Mouse (Mus musculus): ENCODE data around the gene Hdac7. TPM values are rescaled to one million over a fixed set of nuclear protein-coding genes. Genes with fewer than 3 reads are reported as not detected.

Hdac7 gene
- polyA plus RNA-seq, 1 experiment from 2014 or later: 28.3 TPM

DNA sequence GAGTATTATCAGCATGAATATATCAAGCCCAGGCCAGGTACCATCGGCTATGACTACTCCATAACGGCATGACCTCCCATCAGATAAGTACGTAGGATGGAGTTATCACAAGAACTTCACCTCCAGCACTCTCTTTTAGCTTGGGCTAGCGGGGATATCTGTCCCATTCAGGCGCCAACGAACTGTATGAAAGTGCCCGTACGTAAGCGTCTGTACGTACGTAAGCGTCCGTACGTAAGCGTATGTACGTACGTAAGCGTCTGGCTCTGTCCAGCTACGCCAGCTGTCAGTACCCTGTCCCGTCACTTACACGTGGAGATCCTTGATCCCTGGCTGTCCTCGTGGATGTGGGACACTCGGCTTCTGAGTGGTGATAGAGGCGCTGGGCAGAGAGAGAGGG, 97.6 kb downstream of the Hdac7 start:
- Histone ChIP-seq H3K9ac (ENCODE audit: low read length) (no peak overlapping the region), H3K4me2 (ENCODE audit: low read length) (no peak overlapping the region), H3K4me1 (replicated peaks; ENCODE audit: control insufficient read depth, insufficient read depth, low read length) (peaks cover 18% of the 10 kb centered on the region), H3K9me3 (ENCODE audit: control insufficient read depth, low read length) (no peaks in the 10 kb centered on the region), H3K4me3 (ENCODE audit: low read depth, low read length) (no peak overlapping the region), H3K27ac (ENCODE audit: low read depth) (no peak overlapping the region), H3K27me3 (replicated peaks; ENCODE audit: control insufficient read depth, insufficient read depth, low read length) (no peaks in the 10 kb centered on the region), H3K36me3 (ENCODE audit: control insufficient read depth, insufficient read depth, low read length) (no peaks in the 10 kb centered on the region)
- DNase-seq (ENCODE audit: low spot score) (no peak), ATAC-seq (replicated peaks; ENCODE audit: low FRiP score, low TSS enrichment, low read depth) (no peak)
- 91% methylated on average over 24 of the region's 24 CpGs for WGBS

DNA sequence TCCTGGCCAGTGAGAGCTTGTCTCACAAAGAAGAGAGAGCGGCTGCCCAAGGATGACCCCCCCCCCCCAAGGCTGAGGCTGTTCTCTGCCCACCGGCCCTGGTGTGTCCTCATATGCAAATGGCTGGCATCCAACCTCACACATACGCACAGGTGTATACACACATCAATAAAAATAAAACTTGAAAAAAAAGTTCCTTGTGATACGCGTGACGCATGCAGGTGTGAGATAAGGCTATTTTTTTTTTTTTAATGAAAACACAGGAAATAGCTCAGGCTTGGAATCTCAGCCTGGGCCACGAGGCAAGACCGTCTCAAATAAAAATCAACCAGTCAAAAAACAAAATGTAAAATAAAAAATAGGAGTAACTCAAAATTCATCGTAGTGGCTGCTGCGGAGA, 98.0 kb downstream of the Hdac7 start:
- 91% methylated on average over 10 of the region's 10 CpGs for WGBS
- H3K4me3 ChIP-seq (ENCODE audit: low read depth, low read length): no peak overlapping the region
- no peaks in the 10 kb centered on the region for H3K27me3 ChIP-seq (replicated peaks; ENCODE audit: control insufficient read depth, insufficient read depth, low read length)
- no peak overlapping the region for H3K4me2 ChIP-seq (ENCODE audit: low read length)
- H3K27ac ChIP-seq (ENCODE audit: low read depth): no peak overlapping the region
- H3K36me3 ChIP-seq (ENCODE audit: control insufficient read depth, insufficient read depth, low read length): no peaks in the 10 kb centered on the region
- no peaks in the 10 kb centered on the region for H3K9me3 ChIP-seq (ENCODE audit: control insufficient read depth, low read length)
- no peak for DNase-seq (ENCODE audit: low spot score)
- H3K9ac ChIP-seq (ENCODE audit: low read length): no peak overlapping the region
- no peak for ATAC-seq (replicated peaks; ENCODE audit: low FRiP score, low TSS enrichment, low read depth)
- H3K4me1 ChIP-seq (replicated peaks; ENCODE audit: control insufficient read depth, insufficient read depth, low read length): peaks cover 18% of the 10 kb centered on the region

DNA sequence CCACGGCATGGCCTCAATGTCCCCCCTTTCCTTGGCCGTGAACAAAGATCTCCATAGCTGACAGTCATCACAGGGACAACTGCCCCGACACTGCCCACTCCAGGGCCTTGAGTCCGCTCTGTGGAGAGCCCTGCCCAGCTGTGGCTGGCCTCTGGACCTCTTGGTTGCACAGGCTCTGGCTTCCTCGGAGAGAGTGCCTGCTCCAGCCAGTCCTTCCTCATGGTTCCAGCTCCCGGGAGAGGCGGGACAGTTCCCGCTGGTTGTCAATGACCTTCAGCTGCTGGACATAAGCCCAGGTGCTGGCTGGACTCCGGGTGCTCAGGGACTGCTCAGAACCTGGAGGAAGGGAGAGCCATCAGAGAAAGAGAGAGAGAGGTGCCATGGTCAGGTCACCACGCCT, 99.0 kb downstream of the Hdac7 start:
- Histone ChIP-seq H3K36me3 (ENCODE audit: control insufficient read depth, insufficient read depth, low read length) (no peaks in the 10 kb centered on the region), H3K9ac (ENCODE audit: low read length) (no peak overlapping the region), H3K4me2 (ENCODE audit: low read length) (no peak overlapping the region), H3K27me3 (replicated peaks; ENCODE audit: control insufficient read depth, insufficient read depth, low read length) (no peaks in the 10 kb centered on the region), H3K4me1 (replicated peaks; ENCODE audit: control insufficient read depth, insufficient read depth, low read length) (peaks cover 9% of the 10 kb centered on the region), H3K27ac (ENCODE audit: low read depth) (no peak overlapping the region), H3K9me3 (ENCODE audit: control insufficient read depth, low read length) (no peaks in the 10 kb centered on the region), H3K4me3 (ENCODE audit: low read depth, low read length) (no peak overlapping the region)
- DNase-seq (ENCODE audit: low spot score) (no peak), ATAC-seq (replicated peaks; ENCODE audit: low FRiP score, low TSS enrichment, low read depth) (no peak)
- WGBS: 62% methylated on average over 10 of the region's 10 CpGs

DNA sequence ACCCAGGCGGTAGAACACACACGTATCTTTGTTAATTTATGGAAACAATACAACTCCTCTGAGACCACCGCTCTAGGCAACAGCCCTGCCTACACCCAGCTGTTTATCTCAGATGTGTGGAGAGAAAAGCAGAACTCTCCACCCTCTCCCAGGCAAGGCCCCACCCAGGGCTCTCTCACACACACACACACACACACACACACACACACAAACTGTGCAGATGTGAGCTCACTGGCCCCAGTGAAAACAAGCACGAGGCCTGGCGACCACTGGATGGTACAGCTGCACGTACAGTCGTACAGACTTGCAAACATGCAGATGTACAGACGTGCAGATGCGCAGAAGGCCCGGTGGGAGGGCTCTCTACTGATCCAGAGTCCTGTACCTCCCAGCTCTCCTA, 99.4 kb downstream of the Hdac7 start:
- no peaks in the 10 kb centered on the region for H3K27me3 ChIP-seq (replicated peaks; ENCODE audit: control insufficient read depth, insufficient read depth, low read length)
- H3K4me2 ChIP-seq (ENCODE audit: low read length): no peak overlapping the region
- WGBS: 58% methylated on average over 10 of the region's 10 CpGs
- H3K9ac ChIP-seq (ENCODE audit: low read length): no peak overlapping the region
- H3K36me3 ChIP-seq (ENCODE audit: control insufficient read depth, insufficient read depth, low read length): no peaks in the 10 kb centered on the region
- H3K4me3 ChIP-seq (ENCODE audit: low read depth, low read length): no peak overlapping the region
- no peak for ATAC-seq (replicated peaks; ENCODE audit: low FRiP score, low TSS enrichment, low read depth)
- H3K27ac ChIP-seq (ENCODE audit: low read depth): no peak overlapping the region
- peaks cover 7% of the 10 kb centered on the region for H3K4me1 ChIP-seq (replicated peaks; ENCODE audit: control insufficient read depth, insufficient read depth, low read length)
- H3K9me3 ChIP-seq (ENCODE audit: control insufficient read depth, low read length): no peaks in the 10 kb centered on the region
- DNase-seq (ENCODE audit: low spot score): no peak

DNA sequence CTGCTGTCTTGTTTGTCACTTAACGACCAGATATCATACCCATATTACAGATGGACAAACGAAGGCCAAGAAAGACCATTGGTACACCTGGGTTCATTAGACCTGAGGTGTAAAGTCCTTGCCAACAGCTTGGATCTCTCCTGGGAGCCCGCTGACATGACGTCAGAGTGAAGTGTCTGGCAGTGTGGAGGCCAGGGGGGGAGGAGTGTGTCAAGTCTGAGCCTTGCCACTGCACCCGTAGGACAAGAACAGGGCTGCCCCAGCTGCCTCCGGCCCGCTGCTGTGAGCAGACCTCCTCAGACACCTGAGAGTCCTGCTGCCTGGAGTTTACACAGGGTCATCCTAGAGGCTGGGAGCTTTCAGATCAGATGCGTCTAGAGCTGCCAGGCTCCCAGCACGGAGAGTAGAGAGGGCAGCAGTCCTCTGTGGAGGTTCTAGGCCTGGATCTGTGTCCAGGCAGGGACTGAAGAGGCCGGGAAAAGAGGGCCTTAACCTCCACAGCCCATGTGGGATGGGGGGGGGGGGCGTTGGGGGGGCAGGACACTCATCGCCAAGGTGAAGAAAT, 100.3 kb downstream of the Hdac7 start:
- DNase-seq (ENCODE audit: low spot score) (no peak), ATAC-seq (replicated peaks; ENCODE audit: low FRiP score, low TSS enrichment, low read depth) (no peak)
- Histone ChIP-seq H3K27ac (ENCODE audit: low read depth) (no peak overlapping the region), H3K27me3 (replicated peaks; ENCODE audit: control insufficient read depth, insufficient read depth, low read length) (no peaks in the 10 kb centered on the region), H3K4me2 (ENCODE audit: low read length) (no peak overlapping the region), H3K4me1 (replicated peaks; ENCODE audit: control insufficient read depth, insufficient read depth, low read length) (peaks cover 7% of the 10 kb centered on the region), H3K36me3 (ENCODE audit: control insufficient read depth, insufficient read depth, low read length) (no peaks in the 10 kb centered on the region), H3K4me3 (ENCODE audit: low read depth, low read length) (no peak overlapping the region), H3K9ac (ENCODE audit: low read length) (no peak overlapping the region), H3K9me3 (ENCODE audit: control insufficient read depth, low read length) (no peaks in the 10 kb centered on the region)
- 48% methylated on average over 12 of the region's 12 CpGs for WGBS

DNA sequence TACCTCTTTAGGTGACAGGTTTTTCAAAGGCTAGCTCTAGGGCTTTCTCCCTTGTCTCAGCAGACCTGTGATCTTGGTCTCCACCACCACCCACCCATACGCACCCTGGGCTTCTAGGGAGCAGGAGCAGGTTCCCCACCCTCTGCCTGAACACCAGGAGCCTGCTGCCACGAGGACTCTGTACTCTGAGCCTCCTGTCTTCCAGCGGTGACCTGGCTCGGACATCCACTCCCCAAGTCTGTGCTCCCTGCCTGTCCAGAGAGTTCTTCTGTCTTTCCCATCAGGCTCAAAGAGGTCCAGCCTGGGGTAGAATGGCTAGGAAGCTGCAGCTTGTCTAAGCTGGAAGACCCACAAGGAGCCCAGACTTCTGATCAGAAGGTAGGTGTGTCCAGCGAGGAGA, 101.1 kb downstream of the Hdac7 start:
- H3K4me1 ChIP-seq (replicated peaks; ENCODE audit: control insufficient read depth, insufficient read depth, low read length): peaks cover 7% of the 10 kb centered on the region
- DNase-seq (ENCODE audit: low spot score) (no peak), ATAC-seq (replicated peaks; ENCODE audit: low FRiP score, low TSS enrichment, low read depth) (no peak)
- no peak overlapping the region for H3K4me3 ChIP-seq (ENCODE audit: low read depth, low read length)
- H3K4me2 ChIP-seq (ENCODE audit: low read length): no peak overlapping the region
- no peaks in the 10 kb centered on the region for H3K36me3 ChIP-seq (ENCODE audit: control insufficient read depth, insufficient read depth, low read length)
- no peaks in the 10 kb centered on the region for H3K9me3 ChIP-seq (ENCODE audit: control insufficient read depth, low read length)
- WGBS: 77% methylated on average over 5 of the region's 5 CpGs
- H3K27ac ChIP-seq (ENCODE audit: low read depth): no peak overlapping the region
- no peaks in the 10 kb centered on the region for H3K27me3 ChIP-seq (replicated peaks; ENCODE audit: control insufficient read depth, insufficient read depth, low read length)
- no peak overlapping the region for H3K9ac ChIP-seq (ENCODE audit: low read length)

Other genes starting within 250 kb of the Hdac7 start
- gene Rpap3, start 138.7 kb downstream of the Hdac7 start, polyA plus RNA-seq (2014; fragmentation: Nextera tagmentation; extraction: Ambion mirVana): 34.1 and 36.4 TPM in 2 replicates
- gene Endou, start 113.2 kb downstream of the Hdac7 start, polyA plus RNA-seq (2014; fragmentation: Nextera tagmentation; extraction: Ambion mirVana): not detected in 2 replicates
- gene Rapgef3, start 76.5 kb downstream of the Hdac7 start, polyA plus RNA-seq (2014; fragmentation: Nextera tagmentation; extraction: Ambion mirVana): 6.3 and 8.7 TPM in 2 replicates
- gene Slc48a1, start 66.0 kb downstream of the Hdac7 start, polyA plus RNA-seq (2014; fragmentation: Nextera tagmentation; extraction: Ambion mirVana): 22.5 and 26.7 TPM in 2 replicates
- 0.66 and 0.80 TPM in 2 replicates for gene Vdr, start 66.1 kb upstream of the Hdac7 start, polyA plus RNA-seq (2014; fragmentation: Nextera tagmentation; extraction: Ambion mirVana)
- 39.0 and 43.4 TPM in 2 replicates for gene Tmem106c, start 119.7 kb upstream of the Hdac7 start, polyA plus RNA-seq (2014; fragmentation: Nextera tagmentation; extraction: Ambion mirVana)
- 2.3 and 4.5 TPM in 2 replicates for gene Col2a1, start 160.2 kb upstream of the Hdac7 start, polyA plus RNA-seq (2014; fragmentation: Nextera tagmentation; extraction: Ambion mirVana)
- 28.8 and 31.4 TPM in 2 replicates for gene Pfkm, start 248.1 kb upstream of the Hdac7 start, polyA plus RNA-seq (2014; fragmentation: Nextera tagmentation; extraction: Ambion mirVana)
- gene Senp1, start 249.2 kb upstream of the Hdac7 start, polyA plus RNA-seq (2014; fragmentation: Nextera tagmentation; extraction: Ambion mirVana): 36.3 and 36.4 TPM in 2 replicates

Measured in intestine, embryonic 14.5 days (tissue).